Mouse (Mus musculus) T-cell, adult 2 months (primary cell): ENCODE results near the gene Lpo.
A peak's percentile ranks its signal among the peaks of the same experiment; 100 is the strongest.

Source experiments
- DNase-seq: peaks from one replicate; pipeline ENCODE4 v3.0.0; 2022; ENCODE audit warnings: low spot score

The Lpo gene

DNA sequence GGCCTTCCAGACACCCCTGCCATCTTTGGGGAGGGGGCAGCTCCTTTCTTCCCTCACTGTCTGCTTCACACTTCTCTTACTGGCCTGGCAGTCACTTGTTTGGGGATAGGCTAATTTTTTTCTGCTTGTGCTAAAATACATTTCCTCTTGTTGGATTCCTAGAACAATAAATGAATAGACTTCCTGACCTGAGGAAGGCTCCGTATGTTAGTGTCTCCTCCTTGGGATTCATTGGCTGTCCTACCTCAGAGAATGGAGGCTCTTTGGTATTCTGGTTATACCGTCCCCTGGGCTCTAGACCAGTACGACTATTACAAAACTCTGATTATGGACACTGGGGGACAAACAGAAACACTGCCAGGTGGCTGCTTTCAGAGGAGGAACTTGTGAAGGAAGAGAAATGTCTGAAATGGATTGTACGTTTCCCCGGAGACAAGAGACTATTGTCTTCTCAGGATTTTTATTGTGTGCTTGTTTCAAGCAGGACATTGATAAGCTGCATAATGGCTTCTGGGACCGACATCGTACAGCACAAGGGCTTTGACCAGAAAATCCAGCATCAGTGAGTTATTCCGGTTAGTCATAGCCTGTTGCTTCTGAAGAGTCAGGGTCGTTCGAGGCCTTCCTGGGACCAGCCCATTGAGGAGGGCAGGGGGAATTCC is at the start of gene Lpo:
Gene Lpo (minus strand): TSS at position 51 of the 662 bp plus-strand sequence.
- DNase-seq = no peak

DNA sequence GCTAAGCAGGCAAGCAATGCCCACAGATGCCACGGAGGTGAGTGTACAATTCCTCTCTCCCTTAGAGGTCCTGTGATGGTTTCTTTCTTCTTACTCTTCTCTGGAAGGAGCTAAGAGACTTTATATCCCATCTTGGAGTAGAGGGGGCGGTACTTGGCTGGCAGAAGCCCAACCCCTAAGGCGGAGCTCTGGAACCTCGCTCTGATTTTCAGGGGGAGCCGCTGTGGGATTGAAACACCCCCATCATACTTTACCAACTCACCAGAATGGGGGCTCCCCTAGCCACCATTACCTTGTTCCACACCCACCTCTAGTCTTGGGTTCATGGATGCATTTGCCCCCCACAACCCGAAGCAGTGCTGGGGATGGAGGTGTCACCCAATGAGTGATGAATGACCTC is 47.3 kb upstream of the Lpo start, which contains the start of gene Epx:
Gene Epx (minus strand): TSS at position 101 of the 400 bp plus-strand sequence.
- DNase-seq = no peak

DNA sequence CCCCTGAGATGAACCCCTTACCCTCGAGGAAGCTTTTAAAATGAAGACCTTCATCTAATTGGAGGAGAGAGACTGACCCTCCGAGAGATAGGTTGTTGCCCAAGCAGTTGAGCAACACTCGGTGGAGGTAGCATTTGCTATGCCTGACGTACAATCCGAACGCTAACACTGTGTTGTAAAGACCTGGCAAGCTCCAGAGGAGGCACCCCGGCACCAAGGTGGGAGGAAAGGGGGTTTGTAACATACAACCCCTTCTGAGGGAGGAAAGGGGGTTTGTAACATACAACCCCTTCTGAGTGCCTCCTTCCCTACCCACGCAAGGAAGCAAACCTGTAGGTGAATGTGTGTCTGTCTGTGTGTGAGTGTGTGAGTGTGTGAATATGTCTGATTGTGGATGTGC is 43.7 kb upstream of the Lpo start:
- no peak for DNase-seq

DNA sequence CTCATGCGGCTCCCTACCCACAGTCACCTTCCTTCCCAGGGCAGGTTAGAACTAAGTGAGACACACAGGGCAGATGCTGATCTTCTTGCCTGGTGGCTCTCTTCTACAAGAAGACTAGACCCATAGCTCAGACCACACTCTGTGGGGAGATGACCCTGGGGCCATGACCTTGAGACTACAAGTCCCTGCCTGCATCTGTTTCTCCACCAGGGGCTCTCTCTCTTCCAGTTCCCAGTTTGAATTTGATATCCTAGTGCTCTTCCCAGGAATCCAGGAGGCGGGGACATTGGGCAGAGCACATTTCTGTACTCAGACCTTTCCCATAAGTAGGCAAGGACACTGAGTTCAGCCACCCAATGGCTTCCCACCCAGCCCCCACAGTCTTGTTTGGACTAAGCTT is 42.0 kb upstream of the Lpo start:
- no peak for DNase-seq

DNA sequence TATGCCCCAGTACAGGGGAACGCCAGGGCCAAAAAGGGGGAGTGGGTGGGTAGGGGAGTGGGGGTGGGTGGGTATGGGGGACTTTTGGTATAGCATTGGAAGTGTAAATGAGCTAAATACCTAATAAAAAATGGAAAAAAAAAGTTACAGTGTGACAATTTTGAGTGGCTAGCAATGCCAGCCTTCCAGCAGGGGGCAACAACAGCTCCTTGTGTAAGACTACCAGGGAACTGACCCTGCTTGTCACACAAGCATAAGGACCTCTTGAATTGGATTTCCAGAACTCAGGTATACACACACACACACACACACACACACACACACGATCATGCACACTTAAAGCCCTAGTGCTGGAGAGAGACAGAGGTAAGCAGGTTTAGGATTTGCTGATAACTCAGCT is 38.8 kb upstream of the Lpo start:
- peak; percentile 25 for DNase-seq

DNA sequence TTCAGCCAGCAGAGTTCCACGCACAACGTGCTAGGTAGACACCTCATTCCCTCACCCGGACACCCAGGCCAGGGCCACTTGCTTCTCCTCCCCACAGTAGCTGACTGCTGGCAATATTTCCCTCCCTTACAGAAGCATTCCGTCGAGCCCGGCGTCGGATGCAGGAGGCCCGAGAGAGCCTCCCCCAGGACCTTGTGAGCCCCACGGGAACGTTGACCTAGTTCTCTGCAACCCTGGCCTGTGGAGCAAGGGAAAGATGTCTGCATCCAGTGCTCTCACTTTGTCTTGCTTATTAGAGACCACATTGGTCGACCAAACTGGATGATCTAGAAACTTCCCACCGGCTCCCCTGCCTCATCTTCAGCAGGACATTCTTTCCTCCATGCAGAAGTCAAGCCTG is 34.7 kb upstream of the Lpo start:
- no peak for DNase-seq

DNA sequence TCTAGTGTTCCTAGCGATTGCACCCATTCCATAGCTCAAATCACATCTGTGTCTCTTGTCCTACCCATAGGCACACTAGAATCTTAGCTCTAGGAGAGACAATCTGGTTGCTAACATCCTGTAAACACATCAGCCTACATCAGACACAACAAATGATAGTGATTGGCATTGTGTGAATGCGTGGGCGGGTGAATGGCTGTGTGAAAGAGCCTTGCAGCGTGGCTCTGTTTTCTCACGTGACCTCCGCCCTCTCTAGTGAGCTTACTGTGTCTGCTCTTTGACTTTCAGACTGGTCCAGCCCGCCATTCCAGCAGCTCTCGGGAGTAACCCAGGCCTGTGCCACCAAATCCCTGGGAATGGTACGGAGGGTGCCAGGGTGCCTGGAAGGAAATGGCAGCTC is 32.3 kb upstream of the Lpo start:
- DNase-seq = no peak

DNA sequence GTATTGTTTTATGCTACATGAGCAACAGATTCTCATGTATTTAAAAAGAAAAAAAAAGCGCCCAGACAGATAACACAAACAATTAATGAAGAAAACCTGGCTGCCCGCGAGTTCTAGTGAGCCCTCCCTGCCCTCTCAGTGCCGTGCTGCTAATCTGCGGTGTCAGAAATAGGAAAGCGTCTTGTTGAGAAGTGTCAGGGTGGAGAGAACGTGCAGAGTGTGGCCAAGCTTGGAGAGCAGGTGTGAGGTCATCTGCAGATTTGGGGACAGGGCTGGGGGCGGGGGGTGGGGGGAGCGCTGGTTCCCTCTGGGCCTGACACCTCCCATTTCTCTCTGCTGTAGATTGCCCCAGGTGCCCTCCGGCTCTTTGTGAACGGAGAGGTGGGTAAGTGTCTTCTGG is 31.2 kb upstream of the Lpo start:
- no peak for DNase-seq

DNA sequence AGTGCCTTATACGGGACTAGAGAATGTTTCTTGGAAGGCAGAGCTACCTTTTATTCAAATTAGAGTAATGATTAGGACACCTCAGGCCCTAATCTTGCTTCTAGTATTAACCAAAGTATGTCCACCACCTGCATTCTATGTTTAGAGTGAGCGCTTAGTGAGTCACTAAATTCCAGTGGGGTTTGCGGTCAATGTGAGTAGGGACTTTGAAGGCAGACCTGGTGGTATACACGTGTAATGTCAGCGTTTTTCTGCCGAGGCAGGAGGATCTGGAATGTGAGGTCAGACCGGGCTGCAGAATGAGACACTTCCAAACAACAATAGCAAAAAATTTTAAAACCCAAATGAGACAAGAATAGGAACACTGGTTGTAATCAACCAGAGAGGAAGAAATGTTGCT is 26.5 kb upstream of the Lpo start:
- DNase-seq = no peak

DNA sequence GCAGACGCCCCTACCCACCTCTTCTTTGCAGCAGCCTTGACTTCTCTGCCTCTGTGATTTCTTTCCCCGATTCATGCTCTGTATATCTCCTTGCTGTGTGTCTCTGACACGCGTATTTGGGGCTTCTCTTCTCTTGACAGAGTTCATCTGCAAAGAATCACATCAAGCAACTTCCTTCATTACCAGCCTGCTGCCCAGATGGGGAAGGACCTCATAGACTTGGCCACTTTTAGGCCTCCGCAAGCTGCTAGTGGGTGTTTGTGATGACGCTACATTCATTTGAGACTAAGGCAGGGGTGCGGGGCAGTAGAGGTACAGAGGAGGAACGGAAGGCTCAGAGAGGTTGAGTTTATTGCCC is 25.5 kb upstream of the Lpo start:
- no peak for DNase-seq

DNA sequence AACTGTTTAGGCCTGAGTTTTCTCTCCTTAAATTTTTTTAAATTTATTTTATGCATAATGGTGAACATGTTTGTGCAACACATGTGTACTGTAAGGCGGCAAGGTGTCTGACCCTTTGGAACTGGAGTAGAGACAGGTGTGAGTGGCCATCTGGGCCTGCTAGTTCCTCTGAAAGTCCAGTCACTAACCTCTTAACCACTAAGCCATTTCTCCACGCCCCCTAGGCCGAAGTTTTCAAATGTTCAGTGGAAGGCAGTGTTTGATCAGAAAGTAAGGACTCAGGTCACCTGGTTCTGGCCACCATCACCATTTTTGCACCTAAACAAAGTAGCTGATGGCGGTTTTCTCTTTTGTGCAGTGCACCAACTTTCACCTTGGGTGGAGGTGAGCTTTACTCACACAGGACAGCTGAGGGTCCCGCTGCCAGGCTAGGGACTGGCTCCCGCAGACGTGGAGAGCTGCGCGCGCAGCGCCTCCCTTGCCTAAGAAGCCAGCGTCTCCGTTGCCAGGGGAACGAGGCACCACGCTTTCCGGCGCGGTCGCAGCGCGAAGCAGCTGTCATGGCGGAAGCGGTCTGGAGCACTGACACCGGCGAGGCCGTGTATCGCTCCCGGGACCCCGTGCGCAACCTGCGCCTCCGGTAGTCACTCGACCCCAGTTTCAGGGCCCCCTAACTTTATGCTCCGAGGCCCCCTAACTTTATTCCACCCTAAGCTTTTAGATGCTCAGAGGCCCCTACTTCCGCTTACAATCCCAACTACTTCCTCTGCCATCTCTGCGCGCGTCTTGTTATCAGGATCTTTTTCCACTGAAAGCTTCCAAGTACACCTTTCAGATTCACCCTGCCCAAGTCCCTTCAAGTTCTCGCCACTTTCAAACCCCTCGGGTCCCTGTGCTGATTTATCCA is 24.9 kb upstream of the Lpo start, which contains the start of gene Mks1:
Gene Mks1 (plus strand): TSS at position 526 of the 907 bp plus-strand sequence.
- peak; percentile 91 for DNase-seq

DNA sequence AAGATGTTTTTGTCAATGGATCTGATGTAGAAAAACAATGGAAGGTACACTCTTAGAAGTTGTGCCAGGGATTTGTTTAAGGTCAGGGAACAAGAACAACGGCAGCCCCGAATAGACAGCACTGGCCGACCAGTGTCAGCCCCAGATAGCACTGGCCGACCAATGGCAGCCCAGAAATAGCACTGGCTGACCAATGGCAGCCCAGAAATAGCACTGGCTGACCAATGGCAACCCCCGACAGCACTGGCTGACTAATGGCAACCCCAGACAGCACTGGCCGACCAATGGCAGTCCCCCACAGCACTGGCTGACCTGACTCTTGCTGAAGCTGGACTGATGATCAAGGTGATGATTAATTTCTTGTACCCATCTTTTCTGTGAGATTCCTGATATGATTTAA is 19.8 kb upstream of the Lpo start:
- no peak for DNase-seq

DNA sequence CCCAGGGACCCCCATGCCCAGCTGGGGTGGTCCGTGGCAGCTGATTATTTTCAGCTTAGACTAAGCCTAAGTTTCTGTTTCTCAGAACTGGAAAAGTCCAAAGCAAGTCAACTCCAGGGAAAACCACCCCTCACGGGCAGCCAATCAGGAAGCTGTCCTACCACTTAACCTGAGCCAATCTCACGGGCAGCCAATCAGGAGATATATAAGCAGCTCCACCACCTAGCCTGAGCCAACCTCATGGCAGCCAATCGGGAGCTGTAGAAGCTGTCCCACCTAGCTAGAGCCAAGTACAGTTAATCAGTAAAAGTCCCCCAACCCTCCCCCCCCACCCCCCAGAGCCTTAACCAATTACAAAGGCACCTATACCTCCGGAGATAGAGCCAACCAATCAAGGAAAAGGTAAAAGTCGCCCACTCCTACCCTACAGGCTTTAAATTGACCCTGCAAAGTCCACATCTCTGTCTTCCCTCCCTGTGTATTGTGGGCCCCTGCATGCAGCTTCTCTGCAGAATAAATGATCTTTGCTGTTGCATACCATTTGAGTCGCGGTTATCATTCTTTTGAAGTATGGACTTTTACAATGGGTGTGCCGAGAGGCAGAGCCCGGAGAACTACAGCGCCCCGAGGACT is 19.0 kb upstream of the Lpo start:
- no peak for DNase-seq

DNA sequence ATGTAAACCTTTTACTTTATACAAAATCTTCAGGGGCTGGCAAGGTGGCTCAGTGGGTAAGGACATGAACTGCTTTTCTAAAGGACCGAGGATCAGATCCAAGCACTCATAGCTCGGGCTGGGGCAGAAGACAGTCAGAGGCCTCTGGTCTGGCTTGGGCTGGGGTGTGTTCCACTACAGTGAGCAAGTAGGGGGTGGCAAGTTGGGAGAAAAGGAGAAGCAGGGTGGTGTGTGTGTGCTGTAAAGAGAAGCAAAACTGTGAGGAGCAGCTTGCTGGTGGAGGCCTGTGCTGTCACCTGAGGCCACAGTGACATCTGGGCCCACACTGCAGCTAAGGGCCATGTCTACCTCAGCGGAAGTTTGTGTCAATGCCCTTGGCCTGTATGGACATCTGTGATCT is 13.3 kb upstream of the Lpo start:
- DNase-seq = no peak

DNA sequence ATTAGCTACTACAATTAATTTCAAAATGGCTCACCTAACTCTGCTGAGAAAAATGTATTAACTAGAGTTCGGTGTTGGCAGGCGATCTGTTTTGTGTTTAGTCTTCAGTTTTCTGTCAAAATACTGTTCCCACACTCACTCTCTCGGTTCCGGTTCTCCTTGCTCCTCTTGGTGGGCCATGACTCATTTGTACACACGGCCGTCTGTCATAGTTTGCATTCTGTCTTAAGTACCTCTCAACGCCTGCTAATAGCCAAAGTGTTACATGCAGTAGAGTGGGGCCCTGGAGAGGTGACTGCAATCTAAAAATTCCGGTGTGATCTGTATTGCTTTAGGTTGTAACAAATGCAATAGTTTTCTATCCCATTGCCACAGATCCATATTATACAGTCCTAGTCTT is 12.6 kb upstream of the Lpo start:
- DNase-seq = no peak

DNA sequence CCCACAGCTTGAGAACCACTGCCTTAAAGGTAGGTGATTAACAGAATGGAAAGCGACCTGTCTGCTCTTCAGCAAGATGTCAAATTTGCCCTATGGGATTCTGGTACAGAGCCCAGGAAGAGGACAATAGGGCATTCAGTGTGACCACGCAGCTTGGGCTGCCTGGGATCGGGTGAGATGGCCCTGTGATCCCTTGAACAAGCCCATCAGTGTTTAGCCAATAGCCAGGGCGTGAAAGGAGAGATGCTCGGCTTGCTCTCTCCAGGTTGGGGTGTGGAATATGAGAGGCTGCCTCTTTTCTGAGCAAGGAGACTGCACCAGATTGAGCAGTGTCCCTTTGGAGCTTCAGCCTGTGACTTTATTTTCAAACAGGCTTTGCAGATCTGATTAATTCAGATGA is 6.6 kb downstream of the Lpo start:
- DNase-seq = no peak

DNA sequence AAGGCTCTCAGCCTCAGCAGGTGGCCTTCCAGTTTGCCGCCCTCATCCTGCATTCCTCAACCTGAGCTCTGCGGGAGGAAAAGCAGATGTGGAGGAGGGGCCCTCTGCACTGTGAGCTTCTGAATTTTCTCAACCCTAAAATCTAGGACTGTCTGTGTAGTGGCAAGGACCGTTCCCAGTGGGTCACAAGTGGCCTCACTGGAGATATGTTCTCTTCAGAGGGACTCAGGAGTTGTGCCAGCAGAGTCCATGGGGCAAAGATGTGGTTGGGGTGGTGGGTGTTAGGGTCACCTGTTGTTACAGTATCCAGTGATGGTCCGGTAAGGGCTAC is 10.7 kb downstream of the Lpo start:
- no peak for DNase-seq

DNA sequence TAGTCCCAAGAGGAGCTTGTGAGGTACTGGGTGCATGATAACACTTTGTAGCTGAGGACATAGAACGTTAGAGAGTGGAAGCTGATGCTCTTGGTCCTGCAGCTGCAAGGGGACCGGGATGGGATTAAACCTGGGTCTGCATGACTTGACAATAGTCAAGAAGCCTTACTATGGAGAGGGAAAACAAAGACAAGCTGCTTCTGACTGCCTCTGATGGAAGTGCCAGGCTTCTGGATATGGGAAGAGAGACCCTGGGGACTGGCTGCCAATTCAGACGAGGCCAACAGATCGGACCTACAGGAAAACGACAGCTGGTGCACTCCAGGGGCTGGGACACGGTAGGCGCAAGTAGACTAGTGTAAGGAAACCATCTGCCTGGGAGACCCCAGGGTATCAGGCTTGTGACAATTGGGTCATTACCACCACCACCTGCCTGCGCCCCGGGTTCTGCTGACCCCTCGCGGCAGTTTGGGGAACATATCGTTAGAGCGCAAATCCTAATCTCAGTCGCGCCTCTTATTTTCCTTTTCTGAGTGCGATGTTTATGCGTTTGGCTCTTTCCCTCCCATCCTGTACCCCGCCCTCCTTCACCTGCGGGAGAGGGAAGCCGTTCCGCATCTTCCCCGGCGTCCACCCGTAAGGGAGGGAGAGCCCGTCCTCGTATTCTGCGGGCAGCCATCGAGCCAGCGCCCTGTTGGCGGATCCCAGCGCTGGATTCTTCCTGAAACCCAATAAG is 11.2 kb downstream of the Lpo start:
- DNase-seq = peak; percentile 32

DNA sequence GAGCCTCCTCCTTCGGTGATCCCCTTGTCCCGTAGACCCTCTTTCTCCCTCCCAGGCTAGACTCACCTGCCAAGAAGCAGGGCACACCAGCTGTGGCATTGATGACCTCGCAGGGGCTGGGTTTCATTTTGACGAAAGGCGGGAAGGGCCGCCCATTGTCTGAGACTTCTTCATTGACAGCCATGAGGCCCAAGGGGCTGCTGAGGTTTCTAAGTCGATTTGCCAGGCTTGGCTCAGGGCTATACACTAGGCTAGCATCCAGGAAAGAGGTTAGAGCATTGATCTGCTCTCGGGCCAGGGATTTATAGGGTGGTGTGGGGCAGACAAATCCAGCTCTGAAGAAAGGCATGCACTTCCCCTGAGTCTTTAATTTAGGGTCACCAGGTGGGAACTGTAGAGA is 13.3 kb downstream of the Lpo start:
- no peak for DNase-seq

DNA sequence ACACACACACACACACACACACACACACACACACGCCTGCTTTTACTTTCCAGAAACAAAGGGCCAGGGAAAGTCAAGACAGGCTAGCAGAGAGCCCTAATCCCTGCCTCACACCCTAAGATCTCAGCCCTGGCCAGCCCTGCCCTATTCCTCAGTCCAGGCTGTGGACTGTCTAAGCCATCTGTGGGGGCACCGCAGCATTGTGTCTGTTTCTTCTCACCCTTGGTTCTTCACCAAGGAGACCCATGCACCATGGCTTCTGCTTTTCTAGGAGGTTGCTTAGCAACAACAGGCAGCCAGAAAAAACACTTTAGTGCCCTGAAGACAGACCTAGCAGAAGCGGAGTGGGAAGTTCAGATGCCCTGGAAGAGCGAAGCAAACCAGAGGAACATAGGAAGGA is 16.7 kb downstream of the Lpo start:
- no peak for DNase-seq

DNA sequence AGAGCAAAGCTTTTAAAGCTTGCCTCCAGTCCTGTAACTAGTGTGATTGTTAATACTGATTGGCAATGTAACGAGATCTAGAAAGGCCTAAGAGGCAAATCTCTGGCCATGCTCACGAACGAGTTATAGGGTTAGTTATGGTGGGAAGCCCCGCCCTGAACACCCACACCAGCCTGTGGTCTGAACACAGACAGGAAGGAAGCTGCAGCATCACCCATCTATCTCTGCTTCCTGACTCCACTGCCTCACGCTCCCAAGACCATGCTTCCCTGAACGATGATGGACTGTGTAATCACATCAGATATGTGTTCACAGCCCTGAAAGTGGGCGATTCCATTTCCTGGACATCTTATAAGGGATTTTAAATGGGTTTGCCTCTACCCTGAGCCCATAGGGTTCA is 19.9 kb downstream of the Lpo start:
- peak; percentile 49 for DNase-seq

DNA sequence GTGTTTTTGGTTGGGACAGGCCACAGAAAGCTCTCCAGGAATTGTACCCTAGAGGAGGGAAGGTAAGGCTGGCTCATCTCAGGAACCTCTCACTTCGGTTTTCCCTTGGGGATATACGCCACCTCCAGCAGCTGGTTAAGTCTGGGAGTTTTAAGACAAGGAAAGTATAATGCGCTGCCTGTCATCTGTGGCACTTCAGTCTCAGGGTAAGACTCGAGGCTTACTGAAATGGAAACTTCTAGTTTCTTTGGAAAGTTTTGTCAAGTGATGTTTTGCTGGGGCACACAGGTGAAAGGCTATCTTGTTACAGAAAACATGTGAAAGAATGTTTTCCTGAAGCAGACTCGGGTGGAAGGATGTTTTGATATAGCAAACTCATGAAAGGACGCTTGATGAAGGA is 20.7 kb downstream of the Lpo start:
- no peak for DNase-seq

DNA sequence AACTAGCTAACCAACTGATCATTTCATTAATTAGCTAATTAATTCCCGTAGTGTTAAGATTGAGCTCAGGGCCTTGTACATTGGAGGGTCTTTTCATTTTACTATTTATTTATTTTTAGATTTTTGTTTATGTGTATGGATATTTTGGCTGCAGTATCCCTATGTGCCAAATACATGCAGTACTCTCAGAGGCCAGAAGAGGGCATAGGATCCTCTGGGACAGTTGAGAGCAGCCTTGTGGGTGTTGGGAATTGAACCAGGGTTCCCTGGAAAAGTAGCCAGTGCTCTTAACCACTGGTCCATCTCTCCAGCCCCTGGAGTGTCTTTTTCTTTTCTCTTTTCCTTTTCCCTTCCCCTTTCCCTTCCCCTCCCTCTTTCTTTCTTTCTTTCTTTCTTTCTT is 22.6 kb downstream of the Lpo start:
- peak; percentile 23 for DNase-seq
